Mouse (Mus musculus) ES-Bruce4 (cell line): ENCODE measurements around the gene Pomc.

ENCODE experiments used
- CTCF ChIP-seq: IDR thresholded peaks from one replicate; pipeline ENCODE4 v1.8.1; 2011; ENCODE audit warnings: low read depth, low read length
- EP300 ChIP-seq: IDR thresholded peaks from 2 replicates; pipeline ENCODE4 v1.6.1; 2011; ENCODE audit warnings: low read depth, low read length; ENCODE audit not compliant: insufficient read depth
- POLR2A ChIP-seq: IDR thresholded peaks from one replicate; pipeline ENCODE4 v1.8.1; 2011; ENCODE audit warnings: low read length; ENCODE audit not compliant: insufficient read depth

DNA sequence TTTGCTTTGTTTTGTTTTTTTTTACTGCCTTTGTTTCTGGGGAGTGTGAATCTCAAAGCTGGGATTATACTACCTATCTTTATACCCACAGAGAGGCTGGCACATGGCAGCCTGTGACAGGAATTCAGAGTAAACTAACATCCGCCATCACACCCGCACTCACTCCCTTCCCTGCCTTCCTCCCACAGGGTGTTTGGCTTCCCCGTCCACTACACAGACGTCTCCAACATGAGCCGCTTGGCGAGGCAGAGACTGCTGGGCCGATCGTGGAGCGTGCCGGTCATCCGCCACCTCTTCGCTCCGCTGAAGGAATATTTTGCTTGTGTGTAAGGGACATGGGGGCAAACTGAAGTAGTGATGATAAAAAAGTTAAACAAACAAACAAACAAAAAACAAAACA is 47.3 kb upstream of the Pomc start:
- no peak for TF ChIP-seq POLR2A
- no peak for TF ChIP-seq CTCF
- no peak for TF ChIP-seq EP300
